27 mouse cellular contexts compared by ENCODE assay signal in the genomic region with DNA sequence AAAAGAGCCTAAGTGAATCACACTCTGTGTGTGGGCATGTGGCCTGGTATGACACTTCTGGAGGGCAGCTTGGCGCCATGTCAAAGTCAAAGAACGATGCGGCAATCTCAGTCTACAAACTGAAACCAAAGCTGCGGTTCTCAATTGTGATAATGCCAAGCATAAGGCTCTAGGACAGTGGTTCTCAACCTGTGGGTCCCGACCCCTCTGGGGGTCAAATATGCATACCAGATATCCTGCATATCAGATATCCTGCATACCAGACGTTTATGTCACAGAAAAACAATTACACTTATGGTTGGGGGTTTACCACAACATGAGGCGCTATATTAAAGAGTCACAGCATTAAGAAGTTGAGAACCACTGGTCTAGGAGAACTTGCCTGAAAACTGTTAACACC. TPM values are rescaled to one million over a fixed set of nuclear protein-coding genes. Genes with fewer than 3 reads are reported as not detected.
DNase-seq lines count a peak whose midpoint lies in the region; ATAC-seq and TF ChIP-seq lines count a peak whose summit lies in the region.
"Had no signal": no experiment of that assay in that cellular context is flagged by ENCODE, and none has a peak within 500 bp of the region (broad histone marks: within the 10 kb centered on the region; RNA-seq: fewer than 3 reads in every experiment).

No protein-coding gene starts in this region.

- H3K4me2 ChIP-seq in CH12.LX (ENCODE audit: insufficient read depth, low read depth, poor library complexity, severe bottlenecking) (0 out of 2 replicates have a peak overlapping the region, but pooled peaks have one; percentile 5), myocyte (ENCODE audit: low read depth) (peak overlapping the region; percentile 52)
- no peak overlapping the region for H3K4me2 ChIP-seq in kidney, embryonic 14.5 days (replicated peaks; ENCODE audit: low read depth, low read length)
- no peak overlapping the region for H3K4me2 ChIP-seq in stomach, postnatal 0 days (replicated peaks; ENCODE audit: low read depth)
- H3K4me2 ChIP-seq: embryonic facial prominence, embryonic 12.5 days; forebrain, embryonic 13.5 days; forebrain, embryonic 15.5 days had no signal

- H3K79me2 ChIP-seq in CH12.LX (replicated peaks; ENCODE audit: control insufficient read depth, extremely low read depth, insufficient read depth, poor library complexity, severe bottlenecking) (no peaks in the 10 kb centered on the region), myocyte (ENCODE audit: control insufficient read depth, insufficient read depth) (no peaks in the 10 kb centered on the region)

- no peak for TF ChIP-seq POLR2A in CH12.LX (IDR thresholded peaks at IDR 0.05; ENCODE audit: low read depth, low read length)
- TF ChIP-seq POLR2A in myocyte (IDR thresholded peaks at IDR 0.05; ENCODE audit: insufficient read length, low read depth) = no peak

- no peak overlapping the region for H3ac ChIP-seq in myocyte (ENCODE audit: control insufficient read depth, insufficient read length)

- in situ Hi-C loops in CH12.LX (cut with MboI; ENCODE audit: low pct_ligation_motif_present, low pct_unique_long_range_greater_than_20kb, low sequenced_read_pairs) = no loop called here

- TF ChIP-seq CTCF in gastrocnemius, adult 2 months (IDR thresholded peaks at IDR 0.05) = no peak
- no peak for TF ChIP-seq CTCF in CH12.LX (conservative IDR thresholded peaks at IDR 0.05 in 1 of 2, IDR thresholded peaks at IDR 0.05 in 1 of 2; ENCODE audit: low read depth in 2 of 2, low read length in 2 of 2)
- TF ChIP-seq CTCF in stomach, postnatal 0 days (IDR thresholded peaks at IDR 0.05; ENCODE audit: low read depth) = no peak

- no peaks in the 10 kb centered on the region for H3K9me3 ChIP-seq in CH12.LX (replicated peaks; ENCODE audit: low read length)
- no peaks in the 10 kb centered on the region for H3K9me3 ChIP-seq in kidney, embryonic 14.5 days (ENCODE audit: control insufficient read depth, low read length)
- H3K9me3 ChIP-seq in stomach, postnatal 0 days (ENCODE audit: control insufficient read depth, low read length) = no peaks in the 10 kb centered on the region
- H3K9me3 ChIP-seq: embryonic facial prominence, embryonic 10.5 days; embryonic facial prominence, embryonic 12.5 days; forebrain, embryonic 13.5 days; forebrain, embryonic 15.5 days; G1E had no signal

- H3K4me1 ChIP-seq in CH12.LX (ENCODE audit: control insufficient read depth in 1 of 2, insufficient read depth in 2 of 2) = peaks cover 4 to 5% of the 10 kb centered on the region in 2 experiments
- no peaks in the 10 kb centered on the region for H3K4me1 ChIP-seq in kidney, embryonic 14.5 days (ENCODE audit: control insufficient read depth, insufficient read depth, low read length)
- no peaks in the 10 kb centered on the region for H3K4me1 ChIP-seq in stomach, postnatal 0 days (replicated peaks; ENCODE audit: control insufficient read depth, insufficient read depth)
- H3K4me1 ChIP-seq: embryonic facial prominence, embryonic 12.5 days had no signal

- intact Hi-C loops in gastrocnemius, adult 2 months (cut with DNase I) = no loop called here

- peak; percentile 28 for DNase-seq in gastrocnemius, adult 2 months
- no peak for DNase-seq in gastrocnemius, postnatal 10 days
- DNase-seq in 3T3-L1 (ENCODE audit: low read depth, low spot score) (peak; percentile 10), CH12.LX (ENCODE audit: extremely low read depth) (no peak)
- no peak for DNase-seq in thymus, postnatal 4 days
- DNase-seq in stomach, postnatal 0 days (ENCODE audit: low spot score) = no peak
- DNase-seq: adrenal gland, adult 8-10 months; adrenal gland, postnatal 14 days; B cell, adult 2 months; cerebellum, adult 11-12 months; cerebellum, adult 2 months; cerebellum, adult 9-10 months; cerebellum, postnatal 10 days; cerebellum, postnatal 25 days; forebrain, postnatal 0 days had no signal

- 82% methylated on average over 7 of the region's 7 CpGs for WGBS in kidney, embryonic 14.5 days
- WGBS in stomach, postnatal 0 days = 80% methylated on average over 7 of the region's 7 CpGs

- dilution Hi-C loops in CH12.LX (cut with MboI; ENCODE audit: extremely low pct_ligation_motif_present, extremely low pct_unique_long_range_greater_than_20kb, low sequenced_read_pairs) = no loop called here

- H3K27ac ChIP-seq in gastrocnemius, adult 2 months = no peak overlapping the region
- H3K27ac ChIP-seq in CH12.LX (ENCODE audit: insufficient read depth, low read depth) = no peak overlapping the region
- H3K27ac ChIP-seq in kidney, embryonic 14.5 days (ENCODE audit: low read depth, low read length) = no peak overlapping the region
- no peak overlapping the region for H3K27ac ChIP-seq in stomach, postnatal 0 days (replicated peaks)
- H3K27ac ChIP-seq: embryonic facial prominence, embryonic 10.5 days; embryonic facial prominence, embryonic 12.5 days; forebrain, embryonic 13.5 days; forebrain, embryonic 15.5 days had no signal

- H3K4me3 ChIP-seq in gastrocnemius, adult 2 months = no peak overlapping the region
- H3K4me3 ChIP-seq in CH12.LX (replicated peaks in 1 of 3; ENCODE audit: low read depth in 2 of 3, low read length in 2 of 3, poor library complexity in 1 of 3) (no peak overlapping the region), myocyte (no peak overlapping the region)
- H3K4me3 ChIP-seq in kidney, embryonic 14.5 days (ENCODE audit: low read length) = no peak overlapping the region
- H3K4me3 ChIP-seq in stomach, postnatal 0 days (ENCODE audit: low read depth, low read length) = no peak overlapping the region
- H3K4me3 ChIP-seq: embryonic facial prominence, embryonic 10.5 days; embryonic facial prominence, embryonic 12.5 days; forebrain, embryonic 13.5 days; forebrain, embryonic 15.5 days had no signal

- no peak for TF ChIP-seq EP300 in CH12.LX (IDR thresholded peaks at IDR 0.05; ENCODE audit: low read length)
- no peak for TF ChIP-seq EP300 in stomach, postnatal 0 days (optimal IDR thresholded peaks at IDR 0.05)

- H3K9ac ChIP-seq in CH12.LX (ENCODE audit: insufficient read depth, low read depth) = no peak overlapping the region
- H3K9ac ChIP-seq in kidney, embryonic 14.5 days (ENCODE audit: low read depth, low read length) = no peak overlapping the region
- no peak overlapping the region for H3K9ac ChIP-seq in stomach, postnatal 0 days (ENCODE audit: low read length)
- H3K9ac ChIP-seq: embryonic facial prominence, embryonic 12.5 days; forebrain, embryonic 13.5 days; forebrain, embryonic 15.5 days; forebrain, postnatal 0 days had no signal

- H3K27me3 ChIP-seq in CH12.LX (replicated peaks) = no peaks in the 10 kb centered on the region
- peaks cover 10% of the 10 kb centered on the region for H3K27me3 ChIP-seq in myocyte (ENCODE audit: control insufficient read depth, insufficient read depth, insufficient read length)
- H3K27me3 ChIP-seq in kidney, embryonic 14.5 days (ENCODE audit: control insufficient read depth, insufficient read depth, low read length) = peaks cover 17% of the 10 kb centered on the region
- no peaks in the 10 kb centered on the region for H3K27me3 ChIP-seq in stomach, postnatal 0 days (ENCODE audit: control insufficient read depth, insufficient read depth, low read length)
- H3K27me3 ChIP-seq: Patski had no signal

- H3K36me3 ChIP-seq in CH12.LX (replicated peaks in 1 of 2; ENCODE audit: control insufficient read depth in 1 of 2, insufficient read depth in 1 of 2, low read length in 1 of 2) (no peaks in the 10 kb centered on the region), myocyte (ENCODE audit: control insufficient read depth, insufficient read depth) (no peaks in the 10 kb centered on the region)
- no peaks in the 10 kb centered on the region for H3K36me3 ChIP-seq in kidney, embryonic 14.5 days (ENCODE audit: control insufficient read depth, insufficient read depth, low read length)
- no peaks in the 10 kb centered on the region for H3K36me3 ChIP-seq in stomach, postnatal 0 days (ENCODE audit: control insufficient read depth, insufficient read depth, low read length)
- H3K36me3 ChIP-seq: embryonic facial prominence, embryonic 10.5 days; embryonic facial prominence, embryonic 12.5 days; forebrain, embryonic 15.5 days; G1E had no signal

- TF ChIP-seq RAD21 in CH12.LX (IDR thresholded peaks at IDR 0.05; ENCODE audit: low read depth, low read length) = no peak

- ATAC-seq in kidney, embryonic 14.5 days (ENCODE audit: low FRiP score, low TSS enrichment) = no peak
- no peak for ATAC-seq in stomach, postnatal 0 days (ENCODE audit: low FRiP score, low TSS enrichment)
- ATAC-seq: activated CD4-positive, CD25-positive, alpha-beta regulatory T cell, adult 4 months; CD4-positive, CD25-positive, alpha-beta regulatory T cell, adult 4 months; forebrain, embryonic 13.5 days; forebrain, embryonic 15.5 days; forebrain, postnatal 0 days; Patski had no signal

TF ChIP-seq in CH12.LX, 34 proteins besides CTCF, POLR2A, EP300 and RAD21:
- TF ChIP-seq MAFK (IDR thresholded peaks at IDR 0.05; ENCODE audit: insufficient replicate concordance, low read length) = no peak
- TF ChIP-seq CHD2 (IDR thresholded peaks at IDR 0.05; ENCODE audit: low read length) = peak; percentile 85
- no peak for TF ChIP-seq IRF4 (IDR thresholded peaks at IDR 0.05; ENCODE audit: low read depth, low read length)
- TF ChIP-seq E2F4 (IDR thresholded peaks at IDR 0.05; ENCODE audit: insufficient replicate concordance, low read depth, low read length) = no peak
- no peak for TF ChIP-seq NELFE (IDR thresholded peaks at IDR 0.05; ENCODE audit: low read depth, low read length)
- TF ChIP-seq MYC (IDR thresholded peaks at IDR 0.05; ENCODE audit: low read depth, low read length) = no peak
- no peak for TF ChIP-seq HCFC1 (IDR thresholded peaks at IDR 0.05; ENCODE audit: low read depth, low read length)

TF ChIP-seq in myocyte, 11 proteins besides CTCF, POLR2A, EP300 and RAD21 (continues in another document):
- TF ChIP-seq TCF12 (IDR thresholded peaks at IDR 0.05; ENCODE audit: insufficient read depth, poor library complexity, severe bottlenecking) = no peak
- TF ChIP-seq USF1 (IDR thresholded peaks at IDR 0.05; ENCODE audit: low read depth) = no peak
- TF ChIP-seq E2F4 (IDR thresholded peaks at IDR 0.05; ENCODE audit: insufficient read depth) = no peak
- no peak for TF ChIP-seq TCF3 (IDR thresholded peaks at IDR 0.05; ENCODE audit: insufficient read length, low read depth)
- TF ChIP-seq MYOG (IDR thresholded peaks at IDR 0.05; ENCODE audit: control insufficient read depth in 1 of 3, insufficient read depth in 1 of 3, insufficient read length in 2 of 3, low read depth in 2 of 3) = no peak
- TF ChIP-seq CEBPB (IDR thresholded peaks at IDR 0.05; ENCODE audit: insufficient read depth, poor library complexity, severe bottlenecking) = no peak
- no peak for TF ChIP-seq MYOD1 (IDR thresholded peaks at IDR 0.05; ENCODE audit: control insufficient read depth in 1 of 3, insufficient read length in 2 of 3, low read depth in 2 of 3)

RNA-seq across cellular contexts. Expression of gene Barx2, which starts 10.3 kb away (rescaled TPM):
- total RNA-seq in gastrocnemius, adult 2 months (2021) = 10 to 100 TPM; 13.7 to 35.5 TPM
- 10 to 100 TPM; 10.5 to 10.7 TPM for total RNA-seq in gastrocnemius, postnatal 10 days (2021)
- total RNA-seq in CH12.LX (2012; rRNA removed) (not detected in 2 replicates), CH12.LX (2014; rRNA removed) (not detected in 2 replicates)
- polyA plus RNA-seq in CH12.LX (2012; ENCODE audit: insufficient read length, low read depth) (not detected in 2 replicates), myocyte (2012; fragmentation: generic; extraction: Trizol) (0.05 TPM)
- polyA plus RNA-seq in kidney, embryonic 14.5 days (2014; fragmentation: Nextera tagmentation; extraction: Ambion mirVana) = not detected in 2 replicates
- polyA plus RNA-seq in stomach, postnatal 0 days (2015; fragmentation: Nextera tagmentation; extraction: Ambion mirVana) = 4.1 and 4.6 TPM in 2 replicates
- total RNA-seq: adrenal gland, adult 8-10 months; adrenal gland, postnatal 14 days; adrenal gland, postnatal 36 days had no signal
- polyA plus RNA-seq: CD4-positive, CD25-positive, alpha-beta regulatory T cell, adult 4 months; forebrain, embryonic 11.5 days; forebrain, embryonic 13.5 days; G1E had no signal

Comparison
In these comparisons a context has a peak if more than half of its experiments do, and no peak if none do; other contexts are left out.
1. DNase-seq: peak in gastrocnemius, adult 2 months (single experiment) and 3T3-L1 (single experiment); none in gastrocnemius, postnatal 10 days (single experiment), CH12.LX (single experiment), thymus, postnatal 4 days (single experiment) and stomach, postnatal 0 days (single experiment).
2. H3K4me2 ChIP-seq: peak in CH12.LX (single experiment) and myocyte (single experiment); none in kidney, embryonic 14.5 days (single experiment) and stomach, postnatal 0 days (single experiment).